Mouse (Mus musculus): ENCODE data around the gene Ptpn7.

The Ptpn7 gene

DNA sequence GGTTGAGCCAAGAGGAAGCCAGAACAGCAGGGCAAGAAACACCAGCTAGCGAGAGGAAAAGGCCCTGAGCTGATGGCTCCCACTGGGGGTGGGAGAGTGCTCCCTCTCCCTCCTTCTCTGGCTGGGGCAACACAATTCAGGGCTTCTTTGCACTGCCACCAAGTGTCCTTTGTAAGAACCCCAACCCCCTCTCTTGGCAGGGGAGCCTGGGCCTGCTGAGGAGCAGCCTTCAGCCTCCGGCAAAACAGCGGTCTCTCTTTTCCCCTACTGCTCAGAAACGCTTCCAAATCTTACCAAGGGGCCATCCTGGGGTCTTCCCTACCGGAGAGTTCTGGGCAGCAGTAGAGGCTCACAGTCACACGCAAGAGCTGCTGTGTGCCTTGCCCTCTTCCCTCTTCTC is 30.2 kb downstream of the Ptpn7 start:
- no peak for TF ChIP-seq GATA4 (IDR thresholded peaks at IDR 0.05; ENCODE audit: insufficient replicate concordance, low read length)

DNA sequence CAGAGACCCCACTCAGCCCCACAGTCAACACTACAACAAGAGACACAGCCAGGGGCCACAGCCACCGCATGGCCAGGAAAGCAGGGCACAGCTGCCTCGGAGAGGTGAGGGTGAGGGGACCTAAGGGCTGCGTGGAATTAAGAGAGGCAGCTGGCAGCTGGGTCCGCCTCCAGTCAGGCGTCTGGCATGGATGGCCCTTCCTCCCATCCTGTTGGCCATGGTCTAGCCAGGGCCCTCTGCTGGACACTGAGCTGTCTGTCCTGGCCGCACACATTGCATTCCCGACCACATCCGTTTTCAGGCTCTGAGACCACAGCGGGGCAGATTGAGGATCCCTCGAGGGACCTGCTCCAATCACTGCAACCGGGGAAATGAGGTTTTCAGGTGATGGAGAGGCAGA is 34.9 kb downstream of the Ptpn7 start, which contains the start of gene Gpr37l1:
TSS of gene Gpr37l1 (minus strand) at position 247 of the 400 bp plus-strand sequence.
- TF ChIP-seq GATA4 (IDR thresholded peaks at IDR 0.05; ENCODE audit: insufficient replicate concordance, low read length): no peak

DNA sequence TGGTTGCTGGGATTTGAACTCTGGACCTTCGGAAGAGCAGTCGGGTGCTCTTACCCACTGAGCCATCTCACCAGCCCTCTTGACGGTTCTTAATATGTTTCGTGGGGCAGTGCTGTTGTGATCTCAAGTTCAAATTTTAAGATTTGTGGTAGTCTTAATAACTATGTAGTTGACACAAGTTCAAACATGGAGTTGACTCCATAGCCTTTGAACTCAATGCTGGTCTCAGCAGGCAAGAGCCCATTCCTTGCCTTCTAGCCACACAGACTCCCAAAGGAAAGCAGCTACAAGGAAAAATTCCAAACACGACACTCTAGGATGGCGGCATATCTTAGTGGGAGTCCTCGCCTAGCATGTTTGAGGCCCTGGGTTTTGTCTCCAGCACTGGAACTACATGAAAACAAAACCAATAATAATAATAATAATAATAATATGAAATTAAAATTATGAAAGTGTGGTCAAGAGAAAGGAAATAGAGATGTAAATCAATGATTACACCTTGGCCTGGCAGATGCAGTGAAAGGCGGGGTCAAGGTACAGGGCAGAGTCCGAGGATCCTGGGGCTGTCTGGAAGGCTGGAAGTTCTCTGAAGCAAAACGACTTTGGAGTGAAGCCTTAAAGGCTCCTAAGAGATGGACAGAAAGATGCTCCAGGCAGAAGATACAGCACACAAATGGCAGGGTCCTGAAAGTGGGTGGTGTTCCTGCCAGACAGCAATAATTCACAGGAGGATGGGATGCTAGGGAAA is 36.1 kb downstream of the Ptpn7 start:
- TF ChIP-seq GATA4 (IDR thresholded peaks at IDR 0.05; ENCODE audit: insufficient replicate concordance, low read length): no peak

DNA sequence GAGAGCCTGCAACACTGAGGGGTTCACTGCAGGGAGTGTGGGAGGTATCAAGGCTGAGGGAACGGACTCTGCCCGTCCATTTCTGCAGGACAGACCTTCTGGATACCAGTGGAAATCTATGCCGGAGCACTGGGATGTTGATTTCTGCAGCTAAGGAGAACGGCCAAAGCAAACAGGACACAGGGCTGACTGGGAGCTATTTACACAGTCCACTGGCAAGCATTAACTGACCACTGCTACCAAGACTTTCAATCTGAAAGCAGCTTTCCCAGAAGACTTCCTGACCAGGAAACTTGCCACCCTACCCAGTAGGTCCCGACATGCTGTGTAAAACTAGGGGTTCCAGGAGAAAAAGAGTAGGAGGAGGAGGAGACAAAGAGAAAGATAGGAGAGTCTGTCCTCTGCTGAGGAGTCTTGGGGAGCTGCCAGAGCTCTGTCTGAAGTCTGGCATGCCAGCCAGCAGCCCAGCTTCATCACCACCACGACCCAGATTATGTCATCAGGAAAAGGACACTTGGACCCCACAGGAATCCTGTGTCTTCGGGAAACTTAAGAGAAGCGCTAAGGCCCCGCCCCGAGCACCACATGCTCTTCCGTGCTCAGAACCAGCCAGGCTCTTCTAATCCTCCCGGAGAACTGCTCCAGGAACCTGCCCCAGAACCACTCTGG is 37.2 kb downstream of the Ptpn7 start:
- TF ChIP-seq GATA4 (IDR thresholded peaks at IDR 0.05; ENCODE audit: insufficient replicate concordance, low read length): no peak

DNA sequence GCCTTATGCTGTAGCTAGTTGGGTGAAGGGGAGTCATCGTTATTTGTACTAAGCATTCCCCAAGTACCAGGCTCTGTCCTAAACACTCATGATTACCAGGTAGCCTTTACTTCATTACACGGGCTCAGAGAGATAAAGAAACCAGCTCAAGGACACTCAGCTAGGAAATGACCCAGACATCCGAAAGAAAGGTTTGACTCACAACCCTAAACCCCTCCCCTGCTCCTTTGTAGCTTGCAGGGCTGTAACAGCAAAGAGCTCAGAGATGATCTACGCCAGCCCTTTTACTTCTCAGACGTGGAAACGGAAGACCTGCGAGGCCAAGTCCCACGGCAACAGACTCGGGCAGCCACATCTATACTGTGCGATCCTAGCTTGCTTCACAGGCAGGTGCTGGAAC is 37.8 kb downstream of the Ptpn7 start:
- TF ChIP-seq GATA4 (IDR thresholded peaks at IDR 0.05; ENCODE audit: insufficient replicate concordance, low read length): no peak

DNA sequence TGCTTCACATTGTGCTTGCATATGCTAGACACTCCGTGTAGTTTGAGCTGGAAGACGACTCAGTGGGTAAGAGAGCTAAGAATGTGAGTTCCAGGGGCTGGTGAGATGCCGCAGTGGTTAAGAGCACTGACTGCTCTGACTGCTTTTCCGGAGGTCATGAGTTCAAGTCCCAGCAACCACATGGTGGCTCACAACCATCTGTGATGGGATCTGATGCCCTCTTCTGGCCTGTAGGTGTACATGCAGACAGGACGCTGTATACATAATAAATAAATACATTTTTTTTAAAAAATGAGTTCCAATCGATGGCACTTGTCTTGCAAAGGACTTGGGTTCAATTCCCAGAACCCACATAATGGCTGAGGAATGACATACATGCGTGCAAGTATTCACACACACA is 38.7 kb downstream of the Ptpn7 start:
- TF ChIP-seq GATA4 (IDR thresholded peaks at IDR 0.05; ENCODE audit: insufficient replicate concordance, low read length): no peak

DNA sequence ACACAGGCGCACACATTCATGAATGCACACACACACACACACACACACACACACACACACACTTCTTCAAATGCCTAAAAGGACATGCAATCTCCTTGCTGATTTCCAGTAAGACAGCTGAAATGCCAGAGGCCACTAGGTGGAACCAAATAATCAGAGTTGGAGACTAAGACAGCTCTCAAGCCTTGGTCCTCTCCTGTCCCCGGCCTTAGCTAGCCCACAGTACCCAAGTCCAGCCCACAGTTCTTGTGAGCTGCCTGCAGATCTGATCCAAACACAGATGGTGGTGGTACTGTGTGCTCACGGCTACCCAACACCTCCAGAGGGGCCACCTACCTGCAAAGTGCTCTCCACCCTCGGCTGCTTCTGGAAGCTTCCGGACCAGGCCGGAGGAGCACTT is 39.5 kb downstream of the Ptpn7 start:
- no peak for TF ChIP-seq GATA4 (IDR thresholded peaks at IDR 0.05; ENCODE audit: insufficient replicate concordance, low read length)

DNA sequence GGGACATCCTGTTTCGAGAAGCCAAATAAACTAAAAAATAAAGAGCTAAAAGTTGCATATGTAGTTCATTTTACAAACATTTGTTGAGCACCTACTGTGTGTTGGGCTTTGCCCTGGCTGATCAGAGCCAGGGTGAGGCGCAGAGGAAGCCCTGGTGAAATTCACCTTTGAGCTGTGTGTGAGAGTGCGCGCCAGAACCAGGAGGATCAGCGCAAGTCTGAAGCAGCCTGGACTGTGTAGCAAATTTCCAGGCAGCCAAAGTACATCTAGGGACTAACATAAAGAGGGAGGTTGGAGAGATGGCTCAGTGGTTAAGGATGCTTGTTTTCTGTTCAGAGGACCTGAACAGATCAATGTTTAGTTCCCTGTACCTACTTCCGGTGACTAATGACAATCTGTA is 40.8 kb downstream of the Ptpn7 start:
- no peak for TF ChIP-seq GATA4 (IDR thresholded peaks at IDR 0.05; ENCODE audit: insufficient replicate concordance, low read length)

DNA sequence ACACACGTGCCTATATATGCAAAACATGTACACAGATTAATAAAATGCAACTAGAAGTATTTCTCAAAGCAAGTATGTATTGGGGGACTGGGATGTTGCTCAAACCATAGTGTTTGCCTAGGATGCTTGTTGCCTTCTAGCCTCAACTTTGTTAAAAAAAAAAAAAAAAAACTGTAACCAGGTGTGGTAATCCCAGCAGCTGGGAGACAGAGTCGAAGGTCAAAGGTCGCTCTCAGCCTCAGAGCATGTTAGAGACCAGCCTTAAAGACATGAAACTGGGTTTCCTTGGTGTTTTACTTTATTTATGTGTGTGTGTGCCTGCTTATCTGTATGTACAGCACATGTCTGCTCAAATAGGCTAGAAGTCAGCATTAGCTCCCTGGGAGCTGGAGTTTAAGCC is 42.7 kb downstream of the Ptpn7 start:
- no peak for TF ChIP-seq GATA4 (IDR thresholded peaks at IDR 0.05; ENCODE audit: insufficient replicate concordance, low read length)

DNA sequence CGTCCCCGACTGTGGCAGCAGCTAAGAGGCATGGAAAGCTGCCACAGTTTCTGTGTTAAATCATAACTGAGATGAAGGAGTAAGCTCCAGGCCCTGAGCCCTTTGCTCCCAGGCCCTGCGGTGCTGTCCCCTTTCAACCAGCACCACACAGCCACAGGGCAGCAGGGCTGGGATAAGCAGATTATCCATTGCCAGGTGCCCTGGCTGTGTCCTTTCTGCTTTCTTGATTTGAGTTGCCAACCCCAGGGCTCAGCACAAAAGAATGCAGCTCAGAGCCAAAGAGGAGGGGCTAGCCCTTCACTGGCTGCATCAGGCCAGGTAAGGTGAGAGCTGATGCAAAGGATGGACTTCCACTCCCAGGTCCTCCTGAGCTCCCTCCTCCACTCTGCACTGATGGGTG is 45.2 kb downstream of the Ptpn7 start:
- TF ChIP-seq GATA4 (IDR thresholded peaks at IDR 0.05; ENCODE audit: insufficient replicate concordance, low read length): no peak

DNA sequence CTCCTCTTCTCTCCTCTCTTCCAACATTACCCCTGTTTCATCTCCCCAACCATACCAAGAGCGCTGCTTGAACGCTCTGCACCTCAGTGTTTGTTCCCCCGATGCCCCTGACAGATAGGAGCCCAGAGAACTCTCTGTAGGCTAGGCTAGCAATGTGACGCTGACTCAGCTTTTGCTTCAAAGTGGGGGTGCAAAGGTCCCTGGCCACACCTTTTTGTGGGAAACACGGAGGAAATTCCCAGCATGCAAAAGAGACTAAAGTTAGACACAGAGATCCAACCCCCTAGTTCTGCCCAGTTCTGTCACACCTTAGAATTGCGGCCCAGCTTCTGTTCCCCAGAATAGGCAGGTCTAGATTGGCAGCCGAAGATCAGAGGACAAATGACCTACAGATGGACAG is 46.4 kb downstream of the Ptpn7 start:
- TF ChIP-seq GATA4 (IDR thresholded peaks at IDR 0.05; ENCODE audit: insufficient replicate concordance, low read length): no peak

DNA sequence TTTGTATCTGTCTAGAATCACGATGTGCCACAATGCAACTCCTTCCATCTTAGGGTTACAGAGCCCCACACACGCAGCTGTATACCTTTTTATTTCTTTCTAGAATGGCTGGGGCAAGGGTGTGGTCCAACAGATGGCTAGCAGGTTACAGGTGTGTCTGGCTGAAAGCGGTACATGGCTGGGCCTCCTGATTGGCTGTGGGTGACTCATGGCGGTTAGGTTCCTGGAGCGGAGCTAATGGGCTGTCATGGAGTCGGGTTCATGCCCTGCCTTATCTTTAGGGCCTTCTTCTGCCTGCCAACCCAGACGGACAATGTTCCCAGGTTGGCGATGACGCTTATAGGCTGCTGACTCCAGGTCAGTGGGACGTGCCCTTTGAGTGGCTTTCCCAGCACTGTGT is 48.3 kb downstream of the Ptpn7 start:
- TF ChIP-seq GATA4 (IDR thresholded peaks at IDR 0.05; ENCODE audit: insufficient replicate concordance, low read length): no peak

DNA sequence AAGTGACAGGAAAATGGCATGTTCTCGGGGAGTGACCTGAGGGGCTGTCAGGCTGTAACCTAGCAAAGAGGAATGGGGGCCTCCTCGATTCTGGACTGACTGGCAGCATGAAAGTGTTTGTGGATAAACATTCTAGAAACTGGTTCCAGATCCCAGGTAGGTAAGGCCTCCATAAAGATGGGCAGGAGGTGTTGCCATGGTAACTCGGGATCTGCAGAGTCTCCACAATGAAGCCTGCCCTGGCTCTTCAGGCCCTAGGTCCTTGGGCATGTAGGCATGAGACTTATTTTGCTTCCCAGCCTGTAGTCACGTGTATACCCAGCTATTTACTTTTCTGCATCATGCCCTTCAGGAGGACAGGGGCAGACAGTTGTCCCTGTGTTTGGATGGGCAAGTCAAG is 48.8 kb downstream of the Ptpn7 start:
- TF ChIP-seq GATA4 (IDR thresholded peaks at IDR 0.05; ENCODE audit: insufficient replicate concordance, low read length): no peak

DNA sequence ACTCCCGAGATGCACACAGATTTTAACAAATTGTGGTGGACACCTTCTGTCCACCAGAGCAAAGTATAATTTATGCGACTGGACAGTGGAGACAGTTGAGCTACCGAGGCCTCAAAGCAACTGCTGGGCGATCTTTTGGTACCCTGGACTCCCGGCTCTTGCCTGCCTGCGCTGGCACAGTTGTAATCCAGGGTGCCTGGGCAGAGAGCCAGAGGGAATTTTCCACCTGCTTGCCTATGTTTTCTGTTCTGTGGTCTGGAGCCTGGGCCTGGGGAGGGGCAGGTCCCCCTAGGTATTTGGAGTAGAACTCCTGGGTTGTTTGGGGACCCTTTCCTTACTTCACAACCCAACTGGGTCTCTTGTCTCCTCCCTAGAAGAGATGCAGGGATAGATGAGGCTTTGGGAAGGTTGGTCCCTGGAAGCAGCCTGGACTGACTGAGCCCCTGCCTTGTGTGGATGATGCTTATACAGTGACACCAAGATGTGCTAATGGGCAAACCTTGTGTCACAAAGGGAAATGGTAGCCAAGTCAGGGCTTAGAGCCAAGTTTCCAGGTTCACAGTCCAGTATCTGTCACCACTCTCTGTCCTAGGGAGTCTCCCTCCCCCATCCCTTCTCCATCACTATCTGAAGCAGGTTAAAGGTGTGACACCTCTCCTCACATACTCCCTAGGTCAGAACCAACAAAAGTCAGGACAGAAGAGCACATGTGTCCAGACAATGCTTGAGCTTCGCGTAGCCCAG is 49.6 kb downstream of the Ptpn7 start:
- no peak for TF ChIP-seq GATA4 (IDR thresholded peaks at IDR 0.05; ENCODE audit: insufficient replicate concordance, low read length)

DNA sequence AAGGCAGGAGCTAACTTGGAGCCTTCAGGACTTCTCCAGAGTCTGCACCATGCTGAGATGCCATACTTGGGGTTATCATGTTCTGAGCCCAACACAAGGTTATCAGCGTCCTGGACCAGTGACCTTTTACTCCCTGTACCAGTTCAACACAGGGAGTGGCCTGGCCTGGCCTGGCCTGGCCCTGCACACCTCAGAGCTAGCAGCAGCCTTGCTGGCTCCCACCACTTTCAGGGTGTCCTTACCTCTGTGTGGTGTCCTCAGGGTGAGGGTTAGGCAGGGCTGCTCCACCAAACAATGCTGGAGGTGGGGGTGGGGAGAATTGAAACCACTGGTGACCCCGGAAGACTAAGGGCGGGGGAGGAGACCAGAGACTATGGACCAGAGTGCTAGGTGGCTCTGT is 50.5 kb downstream of the Ptpn7 start:
- TF ChIP-seq GATA4 (IDR thresholded peaks at IDR 0.05; ENCODE audit: insufficient replicate concordance, low read length): no peak

DNA sequence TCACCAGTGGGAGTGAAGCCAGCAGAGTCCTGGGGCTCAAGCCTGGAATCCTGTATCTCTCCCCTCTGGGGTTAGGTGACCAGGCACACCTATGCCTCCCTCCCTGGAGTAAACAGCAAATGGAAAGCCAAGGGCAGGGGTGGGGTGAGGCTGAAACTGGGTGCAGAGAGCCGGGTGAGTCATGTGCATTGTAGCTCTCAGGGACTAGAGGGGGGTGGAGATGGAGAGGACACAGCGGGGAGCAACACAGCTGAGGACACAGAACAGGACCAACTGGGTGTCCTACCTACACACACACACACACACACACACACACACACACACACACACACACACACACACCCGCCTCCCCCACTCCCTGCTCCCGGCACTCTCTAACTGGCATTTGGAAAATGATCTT is 50.9 kb downstream of the Ptpn7 start:
- TF ChIP-seq GATA4 (IDR thresholded peaks at IDR 0.05; ENCODE audit: insufficient replicate concordance, low read length): no peak

Measured in liver, adult (tissue).